Mouse (Mus musculus) myocyte (in vitro differentiated cells): ENCODE measurements around the gene Ddx46. TPM values are rescaled to one million over a fixed set of nuclear protein-coding genes. Genes with fewer than 3 reads are reported as not detected.
A peak's percentile ranks its signal among the peaks of the same experiment; 100 is the strongest.

Experiments
- H3K27me3 ChIP-seq: one replicate; pipeline ENCODE4 v1.6.1; 2011; ENCODE audit not compliant: control insufficient read depth, insufficient read depth, insufficient read length
- H3K36me3 ChIP-seq: one replicate; pipeline ENCODE4 v1.6.1; 2011; ENCODE audit not compliant: control insufficient read depth, insufficient read depth
- H3K4me2 ChIP-seq: one replicate; pipeline ENCODE4 v1.6.1; 2011; ENCODE audit warnings: low read depth, control low read depth
- H3K4me3 ChIP-seq: one replicate; pipeline ENCODE4 v1.5.1; 2011; ENCODE audit warnings: mild to moderate bottlenecking, control low read depth, moderate library complexity
- H3K79me2 ChIP-seq: one replicate; pipeline ENCODE4 v1.6.1; 2011; ENCODE audit not compliant: control insufficient read depth, insufficient read depth
- H3ac ChIP-seq: one replicate; pipeline ENCODE4 v1.6.1; 2011; ENCODE audit not compliant: control insufficient read depth, insufficient read length
- CEBPB ChIP-seq: IDR thresholded peaks from 2 replicates; pipeline ENCODE4 v1.6.1; 2011; ENCODE audit warnings: mild to moderate bottlenecking, moderate library complexity; ENCODE audit not compliant: poor library complexity, insufficient read depth, severe bottlenecking
- E2F4 ChIP-seq: IDR thresholded peaks from one replicate; pipeline ENCODE4 v1.6.1; 2011; ENCODE audit warnings: mild to moderate bottlenecking, control low read depth, moderate library complexity; ENCODE audit not compliant: insufficient read depth
- MAX ChIP-seq: IDR thresholded peaks from one replicate; pipeline ENCODE4 v1.6.1; 2011; ENCODE audit warnings: low read depth, mild to moderate bottlenecking, control low read depth
- MYOD1 ChIP-seq, 3 experiments: IDR thresholded peaks; one replicate each; pipeline ENCODE4 v1.6.1; 2011; ENCODE audit warnings: control low read depth in 2 of 3, low read depth in 2 of 3, mild to moderate bottlenecking in 2 of 3, moderate library complexity in 1 of 3; ENCODE audit not compliant: insufficient read length in 2 of 3, control insufficient read depth in 1 of 3
- MYOG ChIP-seq, 3 experiments: IDR thresholded peaks; one replicate each; pipeline ENCODE4 v1.6.1; 2011; ENCODE audit warnings: control low read depth in 2 of 3, low read depth in 2 of 3, mild to moderate bottlenecking in 2 of 3; ENCODE audit not compliant: insufficient read length in 2 of 3, control insufficient read depth in 1 of 3, insufficient read depth in 1 of 3
- POLR2A ChIP-seq: IDR thresholded peaks from one replicate; pipeline ENCODE4 v1.6.1; 2011; ENCODE audit warnings: low read depth, mild to moderate bottlenecking, control low read depth, moderate library complexity; ENCODE audit not compliant: insufficient read length
- POLR2AphosphoS2 ChIP-seq: IDR thresholded peaks from one replicate; pipeline ENCODE4 v1.6.1; 2011; ENCODE audit warnings: low read depth, control low read depth; ENCODE audit not compliant: insufficient read length
- REST ChIP-seq: IDR thresholded peaks from one replicate; pipeline ENCODE4 v1.6.1; 2011; ENCODE audit warnings: mild to moderate bottlenecking, control low read depth, moderate library complexity; ENCODE audit not compliant: insufficient read depth, insufficient read length
- SRF ChIP-seq: IDR thresholded peaks from one replicate; pipeline ENCODE4 v1.6.1; 2011; ENCODE audit warnings: low read depth; ENCODE audit not compliant: control insufficient read depth, insufficient read length
- TCF12 ChIP-seq: IDR thresholded peaks from one replicate; pipeline ENCODE4 v1.6.1; 2011; ENCODE audit warnings: mild to moderate bottlenecking, control low read depth; ENCODE audit not compliant: poor library complexity, insufficient read depth, severe bottlenecking
- TCF3 ChIP-seq: IDR thresholded peaks from one replicate; pipeline ENCODE4 v1.6.1; 2011; ENCODE audit warnings: low read depth, control low read depth; ENCODE audit not compliant: insufficient read length
- USF1 ChIP-seq: IDR thresholded peaks from one replicate; pipeline ENCODE4 v1.6.1; 2011; ENCODE audit warnings: low read depth, mild to moderate bottlenecking, control low read depth, moderate library complexity
- polyA plus RNA-seq: library from polyadenylated mRNA; unstranded; fragments of >200 nt; fragmentation: generic; extraction: Trizol; gene quantifications from one replicate; pipeline ENCODE4 v1.2.1, GENCODE M21; 2012; ENCODE audit warnings: missing spikeins

Ddx46 gene
- polyA plus RNA-seq, 1 experiment: 8.7 TPM

DNA sequence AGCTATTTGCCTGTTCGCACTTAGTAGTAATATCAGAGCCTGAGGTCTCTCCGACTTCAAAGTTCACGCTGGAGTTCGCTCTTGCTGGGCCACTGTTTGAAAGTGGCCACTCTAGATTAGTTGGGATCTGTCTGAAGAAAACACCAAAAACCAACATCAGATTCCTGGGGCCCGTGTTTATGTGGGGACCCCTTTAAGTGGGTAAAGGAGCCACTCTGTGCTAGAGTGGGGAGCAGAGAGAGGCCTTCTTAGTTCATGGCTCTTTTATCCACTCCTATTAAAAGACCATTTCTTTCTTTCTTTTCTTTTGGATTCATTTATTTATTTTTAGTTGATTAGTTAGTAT, 80.3 kb downstream of the Ddx46 start:
- Histone ChIP-seq H3K27me3 (no peaks in the 10 kb centered on the region), H3K79me2 (peaks cover 12% of the 10 kb centered on the region), H3ac (peak overlapping the region; percentile 83), H3K4me2 (peak overlapping the region; percentile 77), H3K4me3 (peak overlapping the region; percentile 57), H3K36me3 (no peaks in the 10 kb centered on the region)
- TF ChIP-seq USF1 (no peak), POLR2AphosphoS2 (no peak), E2F4 (no peak), SRF (no peak), MYOD1 (IDR thresholded peaks at IDR 0.05; ENCODE audit: control insufficient read depth in 1 of 3, insufficient read length in 2 of 3, low read depth in 2 of 3) (no peak), CEBPB (no peak), TCF3 (no peak), TCF12 (no peak), POLR2A (no peak), MAX (no peak), REST (no peak), MYOG (IDR thresholded peaks at IDR 0.05; ENCODE audit: control insufficient read depth in 1 of 3, insufficient read depth in 1 of 3, insufficient read length in 2 of 3, low read depth in 2 of 3) (no peak)

DNA sequence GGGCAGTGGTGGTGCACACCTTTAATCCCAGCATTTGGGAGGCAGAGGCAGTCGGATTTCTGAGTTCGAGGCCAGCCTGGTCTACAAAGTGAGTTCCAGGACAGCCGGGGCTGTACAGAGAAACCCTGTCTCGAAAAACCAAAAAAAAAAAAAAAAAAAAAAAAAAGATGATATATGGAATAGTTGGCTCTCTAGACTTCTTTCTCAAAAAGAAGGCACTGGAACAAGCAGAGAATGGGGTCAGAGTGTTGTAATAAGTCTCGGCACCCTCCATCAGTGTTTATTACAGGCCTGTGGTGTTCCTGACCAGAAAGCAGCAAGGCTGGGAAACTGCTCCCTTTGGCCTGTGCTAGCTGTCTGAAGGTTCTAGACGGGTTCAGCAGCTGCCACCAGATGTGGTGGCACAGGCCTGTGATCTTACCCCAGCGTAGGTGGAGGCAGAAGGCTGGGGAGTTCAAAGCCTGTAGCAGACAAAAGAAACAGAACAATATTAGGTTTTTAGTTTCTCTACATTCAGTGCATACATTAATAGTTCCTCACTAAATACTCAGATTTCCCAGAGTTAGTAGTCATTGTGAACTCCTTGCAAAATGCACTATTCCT, 81.2 kb downstream of the Ddx46 start:
- peak overlapping the region; percentile 57 for H3K4me3 ChIP-seq
- no peak overlapping the region for H3ac ChIP-seq
- H3K4me2 ChIP-seq: peak overlapping the region; percentile 77
- TF ChIP-seq MAX: no peak
- TF ChIP-seq E2F4: no peak
- TF ChIP-seq POLR2AphosphoS2: no peak
- no peak for TF ChIP-seq MYOG (IDR thresholded peaks at IDR 0.05; ENCODE audit: control insufficient read depth in 1 of 3, insufficient read depth in 1 of 3, insufficient read length in 2 of 3, low read depth in 2 of 3)
- TF ChIP-seq TCF12: no peak
- TF ChIP-seq POLR2A: no peak
- no peak for TF ChIP-seq USF1
- no peak for TF ChIP-seq CEBPB
- no peak for TF ChIP-seq TCF3
- TF ChIP-seq REST: no peak
- TF ChIP-seq SRF: no peak
- no peak for TF ChIP-seq MYOD1 (IDR thresholded peaks at IDR 0.05; ENCODE audit: control insufficient read depth in 1 of 3, insufficient read length in 2 of 3, low read depth in 2 of 3)
- H3K27me3 ChIP-seq: no peaks in the 10 kb centered on the region
- peaks cover 12% of the 10 kb centered on the region for H3K79me2 ChIP-seq
- H3K36me3 ChIP-seq: no peaks in the 10 kb centered on the region

DNA sequence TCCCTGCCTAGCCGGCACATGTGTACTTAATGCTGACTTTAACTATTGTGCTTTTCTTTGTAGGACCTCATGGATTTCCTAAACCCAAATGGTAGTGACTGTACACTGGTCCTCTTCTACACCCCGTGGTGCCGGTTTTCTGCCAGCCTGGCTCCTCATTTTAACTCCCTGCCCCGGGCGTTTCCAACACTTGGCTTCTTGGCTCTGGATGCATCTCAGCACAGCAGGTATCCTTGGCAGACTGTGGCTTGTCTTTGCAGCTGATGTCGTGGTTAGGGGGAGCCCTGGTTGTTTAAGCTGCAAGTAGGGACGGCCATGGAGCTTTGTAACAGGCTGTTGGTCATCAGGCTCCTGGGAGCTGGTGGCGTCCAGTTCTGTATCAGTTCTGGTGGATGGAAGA, 86.7 kb downstream of the Ddx46 start:
- Histone ChIP-seq H3K79me2 (peaks cover 6% of the 10 kb centered on the region), H3K4me2 (no peak overlapping the region), H3K27me3 (no peaks in the 10 kb centered on the region), H3ac (no peak overlapping the region), H3K4me3 (no peak overlapping the region), H3K36me3 (peaks cover 18% of the 10 kb centered on the region)
- no peak for TF ChIP-seq POLR2AphosphoS2
- TF ChIP-seq MYOD1 (IDR thresholded peaks at IDR 0.05; ENCODE audit: control insufficient read depth in 1 of 3, insufficient read length in 2 of 3, low read depth in 2 of 3): no peak
- TF ChIP-seq CEBPB: no peak
- TF ChIP-seq MYOG (IDR thresholded peaks at IDR 0.05; ENCODE audit: control insufficient read depth in 1 of 3, insufficient read depth in 1 of 3, insufficient read length in 2 of 3, low read depth in 2 of 3): no peak
- no peak for TF ChIP-seq REST
- TF ChIP-seq TCF12: no peak
- no peak for TF ChIP-seq TCF3
- no peak for TF ChIP-seq SRF
- TF ChIP-seq POLR2A: no peak

DNA sequence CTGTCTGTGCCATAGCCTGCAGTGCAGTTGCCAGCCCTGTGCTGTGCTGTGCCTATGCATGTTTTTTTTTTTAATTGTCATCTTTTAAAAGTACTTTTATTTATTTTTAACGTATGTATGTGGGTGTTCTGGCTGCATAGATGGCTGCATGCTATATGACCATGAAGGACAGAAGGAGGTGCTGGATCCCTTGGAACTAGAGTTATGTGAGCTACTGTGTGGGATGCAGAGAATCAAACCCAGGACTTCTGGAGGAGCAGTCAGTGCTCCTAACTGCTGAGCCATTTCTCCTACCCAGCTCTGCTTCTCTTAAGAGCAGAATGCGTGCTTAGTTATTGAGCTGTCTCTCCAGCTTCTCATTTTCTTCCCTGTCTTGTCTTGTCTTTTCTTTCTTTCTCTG, 87.2 kb downstream of the Ddx46 start:
- Histone ChIP-seq H3K27me3 (no peaks in the 10 kb centered on the region), H3K4me3 (no peak overlapping the region), H3ac (no peak overlapping the region), H3K4me2 (no peak overlapping the region), H3K79me2 (peaks cover under 1% of the 10 kb centered on the region), H3K36me3 (peaks cover 18% of the 10 kb centered on the region)
- TF ChIP-seq SRF (no peak), E2F4 (no peak), MYOG (IDR thresholded peaks at IDR 0.05; ENCODE audit: control insufficient read depth in 1 of 3, insufficient read depth in 1 of 3, insufficient read length in 2 of 3, low read depth in 2 of 3) (no peak), REST (no peak), POLR2AphosphoS2 (no peak), TCF3 (no peak), MAX (no peak), MYOD1 (IDR thresholded peaks at IDR 0.05; ENCODE audit: control insufficient read depth in 1 of 3, insufficient read length in 2 of 3, low read depth in 2 of 3) (no peak), POLR2A (no peak), TCF12 (no peak), CEBPB (no peak), USF1 (no peak)

DNA sequence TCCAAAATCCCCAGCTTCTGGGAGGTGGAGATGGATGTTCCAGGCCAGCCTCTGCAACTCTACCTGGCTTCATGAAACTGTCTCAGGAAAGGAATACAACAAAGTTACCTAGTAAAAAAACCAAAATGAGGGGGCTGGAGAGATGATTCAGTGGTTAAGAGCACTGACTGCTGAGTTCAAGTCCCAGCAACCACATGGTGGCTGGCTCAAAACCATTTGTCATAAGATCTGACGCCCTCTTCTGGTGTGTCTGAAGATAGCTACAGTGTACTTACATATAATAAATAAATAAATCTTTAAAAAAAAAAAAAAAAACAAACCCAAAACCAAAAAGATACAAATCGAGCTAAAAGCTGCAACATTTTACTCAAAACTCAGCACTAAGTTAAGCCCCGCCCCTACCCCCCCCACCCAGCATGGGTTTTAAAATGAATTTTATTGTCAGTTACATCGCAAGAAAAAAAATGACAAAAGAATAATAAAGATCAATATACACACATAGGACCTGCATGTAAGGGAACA, 91.8 kb downstream of the Ddx46 start:
- Histone ChIP-seq H3ac (peak overlapping the region; percentile 63), H3K27me3 (no peaks in the 10 kb centered on the region), H3K4me3 (peak overlapping the region; percentile 73), H3K79me2 (no peaks in the 10 kb centered on the region), H3K36me3 (peaks cover 18% of the 10 kb centered on the region), H3K4me2 (peak overlapping the region; percentile 91)
- TF ChIP-seq REST (no peak), POLR2AphosphoS2 (no peak), SRF (no peak), POLR2A (no peak)
